Mouse (Mus musculus): ENCODE measurements around the gene Lipo3. TPM values are rescaled to one million over a fixed set of nuclear protein-coding genes. Genes with fewer than 3 reads are reported as not detected.

The Lipo3 gene
- total and polyA plus RNA-seq, 2 experiments from 2014 or later = 10.5 to 13.0 TPM

GRCm38 (mm10) chr19:33517680-33518079 is 244.1 kb downstream of the Lipo3 start, which contains the start of gene Lipo4:
TSS of gene Lipo4 (minus strand) at chr19:33517780.
- no peak within 1 kb of the TSS for H3K4me3 ChIP-seq (ENCODE audit: low read length)
- ATAC-seq (no peak), DNase-seq (ENCODE audit: low spot score) (no peak)
- no peak within 1 kb of the TSS for H3K9ac ChIP-seq (replicated peaks; ENCODE audit: low read length)
- H3K4me2 ChIP-seq (ENCODE audit: low read depth, low read length) = no peak within 1 kb of the TSS
- H3K27me3 ChIP-seq (ENCODE audit: insufficient read depth, low read length) = no peaks in the 10 kb centered on the region
- no peaks in the 10 kb centered on the region for H3K4me1 ChIP-seq (ENCODE audit: insufficient read depth, low read length)
- no peak for TF ChIP-seq CTCF (IDR thresholded peaks at IDR 0.05; ENCODE audit: low read depth)
- H3K36me3 ChIP-seq (ENCODE audit: insufficient read depth, low read length) = no peaks in the 10 kb centered on the region
- H3K9me3 ChIP-seq (ENCODE audit: low read length) = no peaks in the 10 kb centered on the region
- no peak within 1 kb of the TSS for H3K27ac ChIP-seq

Small RNAs within 50 kb of the gene (microRNA-seq; reads per million reads assigned to microRNA genes)
- gene Gm27440 = 0 reads per million in 2 experiments

Other genes with a start within 250 kb of the Lipo3 start
- not detected in 2 replicates for gene Lipo4, start 244.2 kb downstream of the Lipo3 start, total RNA-seq (2014; rRNA removed)
- not detected in 2 replicates for gene Lipo4, start 244.2 kb downstream of the Lipo3 start, polyA plus RNA-seq (2015; fragmentation: Nextera tagmentation; extraction: Ambion mirVana)
- gene Gm8978, start 136.7 kb downstream of the Lipo3 start, total RNA-seq (2014; rRNA removed) = not detected in 2 replicates
- gene Gm8978, start 136.7 kb downstream of the Lipo3 start, polyA plus RNA-seq (2015; fragmentation: Nextera tagmentation; extraction: Ambion mirVana) = not detected in 2 replicates
- 0.11 and 0.26 TPM in 2 replicates for gene Lipo2, start 10.6 kb downstream of the Lipo3 start, total RNA-seq (2014; rRNA removed)
- gene Lipo2, start 10.6 kb downstream of the Lipo3 start, polyA plus RNA-seq (2015; fragmentation: Nextera tagmentation; extraction: Ambion mirVana) = 0.70 and 1.3 TPM in 2 replicates
- gene Lipo1, start 25.5 kb upstream of the Lipo3 start, total RNA-seq (2014; rRNA removed) = not detected in 2 replicates
- gene Lipo1, start 25.5 kb upstream of the Lipo3 start, polyA plus RNA-seq (2015; fragmentation: Nextera tagmentation; extraction: Ambion mirVana) = not detected in 2 replicates
- gene Lipf, start 199.2 kb upstream of the Lipo3 start, total RNA-seq (2014; rRNA removed) = not detected in 2 replicates
- not detected in 2 replicates for gene Lipf, start 199.2 kb upstream of the Lipo3 start, polyA plus RNA-seq (2015; fragmentation: Nextera tagmentation; extraction: Ambion mirVana)
- gene Lipk, start 246.3 kb upstream of the Lipo3 start, total RNA-seq (2014; rRNA removed) = not detected in 2 replicates
- 0.06 and 0.14 TPM in 2 replicates for gene Lipk, start 246.3 kb upstream of the Lipo3 start, polyA plus RNA-seq (2015; fragmentation: Nextera tagmentation; extraction: Ambion mirVana)

Measured in hindbrain, postnatal 0 days (tissue).